Mouse (Mus musculus): Measurements from ENCODE around the gene Ube2q1. TPM values are rescaled to one million over a fixed set of nuclear protein-coding genes. Genes with fewer than 3 reads are reported as not detected.

Gene Ube2q1
- polyA plus RNA-seq, 1 experiment = 49.2 TPM

- Histone ChIP-seq H3K27me3 (ENCODE audit: control insufficient read depth, insufficient read depth, insufficient read length) (peaks cover 4% of the 10 kb centered on the region), H3K79me2 (ENCODE audit: control insufficient read depth, insufficient read depth) (no peaks in the 10 kb centered on the region), H3K36me3 (ENCODE audit: control insufficient read depth, insufficient read depth) (no peaks in the 10 kb centered on the region), H3K4me3 (ENCODE audit: insufficient read depth, poor library complexity, severe bottlenecking) (no peak overlapping the region), H3ac (ENCODE audit: control insufficient read depth, insufficient read length, low read depth) (no peak overlapping the region), H3K79me3 (ENCODE audit: low read depth) (no peaks in the 10 kb centered on the region)
- TF ChIP-seq CTCF (IDR thresholded peaks at IDR 0.05; ENCODE audit: control insufficient read depth, insufficient read depth, insufficient read length) (no peak), FOSL1 (IDR thresholded peaks at IDR 0.05; ENCODE audit: insufficient read depth, low read length, poor library complexity, severe bottlenecking) (no peak), MYOG (IDR thresholded peaks at IDR 0.05; ENCODE audit: control insufficient read depth, extremely low read depth, insufficient read length) (no peak), CEBPB (IDR thresholded peaks at IDR 0.05; ENCODE audit: low read depth) (no peak), MYOD1 (IDR thresholded peaks at IDR 0.05; ENCODE audit: control insufficient read depth, insufficient read length, low read depth) (no peak), MAX (IDR thresholded peaks at IDR 0.05) (no peak), USF1 (IDR thresholded peaks at IDR 0.05; ENCODE audit: low read depth) (no peak)
Measured at GRCm38 (mm10) chr3:89806751-89807150, 33.3 kb downstream of the Ube2q1 start.

GRCm38 (mm10) chr3:89807171-89807570 is 33.8 kb downstream of the Ube2q1 start:
- H3K79me3 ChIP-seq (ENCODE audit: low read depth) = no peaks in the 10 kb centered on the region
- H3K36me3 ChIP-seq (ENCODE audit: control insufficient read depth, insufficient read depth) = no peaks in the 10 kb centered on the region
- no peaks in the 10 kb centered on the region for H3K79me2 ChIP-seq (ENCODE audit: control insufficient read depth, insufficient read depth)
- peaks cover 5% of the 10 kb centered on the region for H3K27me3 ChIP-seq (ENCODE audit: control insufficient read depth, insufficient read depth, insufficient read length)
- TF ChIP-seq CTCF (IDR thresholded peaks at IDR 0.05; ENCODE audit: control insufficient read depth, insufficient read depth, insufficient read length) (no peak), FOSL1 (IDR thresholded peaks at IDR 0.05; ENCODE audit: insufficient read depth, low read length, poor library complexity, severe bottlenecking) (no peak), MAX (IDR thresholded peaks at IDR 0.05) (no peak), MYOD1 (IDR thresholded peaks at IDR 0.05; ENCODE audit: control insufficient read depth, insufficient read length, low read depth) (no peak), USF1 (IDR thresholded peaks at IDR 0.05; ENCODE audit: low read depth) (no peak), MYOG (IDR thresholded peaks at IDR 0.05; ENCODE audit: control insufficient read depth, extremely low read depth, insufficient read length) (no peak), CEBPB (IDR thresholded peaks at IDR 0.05; ENCODE audit: low read depth) (no peak)
- H3K4me3 ChIP-seq (ENCODE audit: insufficient read depth, poor library complexity, severe bottlenecking) = no peak overlapping the region
- H3ac ChIP-seq (ENCODE audit: control insufficient read depth, insufficient read length, low read depth) = no peak overlapping the region

GRCm38 (mm10) chr3:89807881-89808280 is 34.5 kb downstream of the Ube2q1 start:
- no peak for TF ChIP-seq MYOD1 (IDR thresholded peaks at IDR 0.05; ENCODE audit: control insufficient read depth, insufficient read length, low read depth)
- no peak for TF ChIP-seq CTCF (IDR thresholded peaks at IDR 0.05; ENCODE audit: control insufficient read depth, insufficient read depth, insufficient read length)
- TF ChIP-seq FOSL1 (IDR thresholded peaks at IDR 0.05; ENCODE audit: insufficient read depth, low read length, poor library complexity, severe bottlenecking) = no peak
- TF ChIP-seq CEBPB (IDR thresholded peaks at IDR 0.05; ENCODE audit: low read depth) = no peak
- TF ChIP-seq USF1 (IDR thresholded peaks at IDR 0.05; ENCODE audit: low read depth) = no peak
- no peak for TF ChIP-seq MYOG (IDR thresholded peaks at IDR 0.05; ENCODE audit: control insufficient read depth, extremely low read depth, insufficient read length)
- TF ChIP-seq MAX (IDR thresholded peaks at IDR 0.05) = no peak
- Histone ChIP-seq H3K79me3 (ENCODE audit: low read depth) (no peaks in the 10 kb centered on the region), H3K27me3 (ENCODE audit: control insufficient read depth, insufficient read depth, insufficient read length) (peaks cover 11% of the 10 kb centered on the region), H3K79me2 (ENCODE audit: control insufficient read depth, insufficient read depth) (no peaks in the 10 kb centered on the region), H3K36me3 (ENCODE audit: control insufficient read depth, insufficient read depth) (no peaks in the 10 kb centered on the region), H3K4me3 (ENCODE audit: insufficient read depth, poor library complexity, severe bottlenecking) (no peak overlapping the region), H3ac (ENCODE audit: control insufficient read depth, insufficient read length, low read depth) (no peak overlapping the region)

DNA sequence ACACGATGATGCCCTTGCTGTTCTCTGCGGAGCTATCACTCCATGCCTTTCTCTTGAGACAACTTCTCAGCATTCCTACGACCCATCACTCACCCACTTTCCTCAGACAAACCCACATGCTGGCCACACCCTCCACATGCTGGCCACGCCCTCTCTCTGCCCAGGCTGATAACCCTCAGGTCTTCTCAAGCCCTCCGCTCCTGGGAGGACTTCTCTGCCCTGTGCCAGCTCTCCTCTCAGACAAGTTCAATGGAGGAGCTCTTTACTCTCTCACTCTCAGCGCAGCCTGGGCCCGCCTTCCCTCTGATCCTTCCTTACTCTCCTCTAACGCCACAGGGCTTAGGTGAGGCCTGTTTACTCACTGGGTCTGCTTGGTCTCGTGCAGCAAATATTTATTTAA is 35.2 kb downstream of the Ube2q1 start:
- Histone ChIP-seq H3K79me2 (ENCODE audit: control insufficient read depth, insufficient read depth) (no peaks in the 10 kb centered on the region), H3K27me3 (ENCODE audit: control insufficient read depth, insufficient read depth, insufficient read length) (peaks cover 7% of the 10 kb centered on the region), H3K4me3 (ENCODE audit: insufficient read depth, poor library complexity, severe bottlenecking) (no peak overlapping the region), H3ac (ENCODE audit: control insufficient read depth, insufficient read length, low read depth) (no peak overlapping the region), H3K36me3 (ENCODE audit: control insufficient read depth, insufficient read depth) (no peaks in the 10 kb centered on the region), H3K79me3 (ENCODE audit: low read depth) (no peaks in the 10 kb centered on the region)
- TF ChIP-seq MYOG (IDR thresholded peaks at IDR 0.05; ENCODE audit: control insufficient read depth, extremely low read depth, insufficient read length) (no peak), USF1 (IDR thresholded peaks at IDR 0.05; ENCODE audit: low read depth) (no peak), MAX (IDR thresholded peaks at IDR 0.05) (no peak), CEBPB (IDR thresholded peaks at IDR 0.05; ENCODE audit: low read depth) (no peak), MYOD1 (IDR thresholded peaks at IDR 0.05; ENCODE audit: control insufficient read depth, insufficient read length, low read depth) (no peak)

DNA sequence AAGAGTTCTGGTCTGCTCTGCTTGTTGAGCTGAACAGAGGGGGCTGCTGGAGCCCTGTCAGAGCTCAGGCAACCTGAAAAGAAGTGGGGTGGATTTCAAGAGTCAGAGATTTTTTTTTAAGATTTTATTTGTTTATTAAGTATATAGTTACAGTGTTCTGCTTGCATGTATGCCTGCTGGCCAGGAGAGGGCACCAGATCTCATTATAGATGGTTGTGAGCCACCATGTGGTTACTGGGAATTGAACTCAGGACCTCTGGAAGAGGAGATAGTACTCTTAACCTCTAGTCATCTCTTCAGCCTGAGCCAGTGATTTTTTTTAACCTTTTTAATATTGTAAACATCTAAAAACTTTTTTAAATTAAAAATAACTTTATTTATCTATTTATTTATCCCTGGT is 37.4 kb downstream of the Ube2q1 start:
- H3K4me3 ChIP-seq (ENCODE audit: insufficient read depth, poor library complexity, severe bottlenecking) = no peak overlapping the region
- no peaks in the 10 kb centered on the region for H3K79me2 ChIP-seq (ENCODE audit: control insufficient read depth, insufficient read depth)
- H3K79me3 ChIP-seq (ENCODE audit: low read depth) = no peaks in the 10 kb centered on the region
- no peaks in the 10 kb centered on the region for H3K36me3 ChIP-seq (ENCODE audit: control insufficient read depth, insufficient read depth)
- no peak overlapping the region for H3ac ChIP-seq (ENCODE audit: control insufficient read depth, insufficient read length, low read depth)
- no peak for TF ChIP-seq CTCF (IDR thresholded peaks at IDR 0.05; ENCODE audit: control insufficient read depth, insufficient read depth, insufficient read length)
- no peak for TF ChIP-seq FOSL1 (IDR thresholded peaks at IDR 0.05; ENCODE audit: insufficient read depth, low read length, poor library complexity, severe bottlenecking)
- TF ChIP-seq USF1 (IDR thresholded peaks at IDR 0.05; ENCODE audit: low read depth) = no peak
- TF ChIP-seq CEBPB (IDR thresholded peaks at IDR 0.05; ENCODE audit: low read depth) = no peak
- TF ChIP-seq MAX (IDR thresholded peaks at IDR 0.05) = no peak
- no peak for TF ChIP-seq MYOG (IDR thresholded peaks at IDR 0.05; ENCODE audit: control insufficient read depth, extremely low read depth, insufficient read length)
- TF ChIP-seq MYOD1 (IDR thresholded peaks at IDR 0.05; ENCODE audit: control insufficient read depth, insufficient read length, low read depth) = no peak
- H3K27me3 ChIP-seq (ENCODE audit: control insufficient read depth, insufficient read depth, insufficient read length) = peaks cover 19% of the 10 kb centered on the region

DNA sequence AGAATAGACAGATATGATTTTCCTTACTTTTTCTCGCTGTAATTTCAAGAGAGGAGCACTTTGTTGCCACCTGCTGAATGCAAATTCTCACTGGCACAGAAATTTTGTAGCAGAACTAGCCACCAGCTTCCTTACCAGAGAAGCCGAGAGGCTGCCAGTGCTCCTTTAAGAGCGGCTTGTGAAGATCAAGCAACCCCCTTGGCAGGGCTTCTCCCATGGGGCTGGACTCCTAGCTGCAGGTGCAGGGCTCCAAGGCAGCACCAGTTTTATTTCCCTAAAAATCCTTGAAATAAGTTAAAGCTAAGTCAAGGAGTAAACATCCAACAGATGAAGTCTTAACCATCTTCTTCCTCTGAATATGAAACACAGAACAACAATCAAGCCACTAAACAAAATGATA is 38.8 kb downstream of the Ube2q1 start:
- H3K27me3 ChIP-seq (ENCODE audit: control insufficient read depth, insufficient read depth, insufficient read length) = peaks cover 30% of the 10 kb centered on the region
- H3ac ChIP-seq (ENCODE audit: control insufficient read depth, insufficient read length, low read depth) = no peak overlapping the region
- no peak overlapping the region for H3K4me3 ChIP-seq (ENCODE audit: insufficient read depth, poor library complexity, severe bottlenecking)
- no peaks in the 10 kb centered on the region for H3K79me2 ChIP-seq (ENCODE audit: control insufficient read depth, insufficient read depth)
- no peaks in the 10 kb centered on the region for H3K36me3 ChIP-seq (ENCODE audit: control insufficient read depth, insufficient read depth)
- no peak for TF ChIP-seq USF1 (IDR thresholded peaks at IDR 0.05; ENCODE audit: low read depth)
- TF ChIP-seq CTCF (IDR thresholded peaks at IDR 0.05; ENCODE audit: control insufficient read depth, insufficient read depth, insufficient read length) = no peak
- no peak for TF ChIP-seq MYOD1 (IDR thresholded peaks at IDR 0.05; ENCODE audit: control insufficient read depth, insufficient read length, low read depth)
- TF ChIP-seq CEBPB (IDR thresholded peaks at IDR 0.05; ENCODE audit: low read depth) = no peak
- no peak for TF ChIP-seq MAX (IDR thresholded peaks at IDR 0.05)
- TF ChIP-seq FOSL1 (IDR thresholded peaks at IDR 0.05; ENCODE audit: insufficient read depth, low read length, poor library complexity, severe bottlenecking) = no peak
- TF ChIP-seq MYOG (IDR thresholded peaks at IDR 0.05; ENCODE audit: control insufficient read depth, extremely low read depth, insufficient read length) = no peak
- no peaks in the 10 kb centered on the region for H3K79me3 ChIP-seq (ENCODE audit: low read depth)
